Mouse (Mus musculus) lung, embryonic 14.5 days (tissue): Measurements from ENCODE around the gene Akt3. TPM values are rescaled to one million over a fixed set of nuclear protein-coding genes. Genes with fewer than 3 reads are reported as not detected.

ENCODE experiments used
- ATAC-seq: fragments of 200-750 bp; cut with Nextera tagmentation; 2 replicates; pipeline ENCODE4 v1.8.0; 2017; ENCODE audit warnings: mild to moderate bottlenecking, moderate TSS enrichment, moderate library complexity; ENCODE audit not compliant: insufficient read depth
- DNase-seq: peaks from one replicate; pipeline ENCODE4 v3.0.0-alpha.2; 2015
- H3K27ac ChIP-seq: fragments of 300-500 bp; sonication (generic); 2 replicates; pipeline ENCODE4 v1.5.1; 2014; ENCODE audit warnings: low read depth, mild to moderate bottlenecking, moderate library complexity
- H3K27me3 ChIP-seq: fragments of 300-500 bp; sonication (generic); 2 replicates; pipeline ENCODE4 v1.6.1; 2014; ENCODE audit warnings: low read length, control low read depth; ENCODE audit not compliant: insufficient read depth
- H3K36me3 ChIP-seq: fragments of 300-500 bp; sonication (generic); 2 replicates; pipeline ENCODE4 v1.6.1; 2014; ENCODE audit warnings: control low read depth; ENCODE audit not compliant: insufficient read depth
- H3K4me1 ChIP-seq: fragments of 300-500 bp; sonication (generic); 2 replicates; pipeline ENCODE4 v1.6.1; 2014; ENCODE audit warnings: antibody characterized with exemption, control low read depth; ENCODE audit not compliant: insufficient read depth
- H3K4me2 ChIP-seq: fragments of 300-500 bp; sonication (generic); 2 replicates; pipeline ENCODE4 v1.6.1; 2014; ENCODE audit warnings: mild to moderate bottlenecking
- H3K4me3 ChIP-seq: fragments of 300-500 bp; sonication (generic); 2 replicates; pipeline ENCODE4 v1.5.1; 2014; ENCODE audit warnings: low read depth, low read length
- H3K9ac ChIP-seq: fragments of 300-500 bp; sonication (generic); 2 replicates; pipeline ENCODE4 v1.6.1; 2014
- H3K9me3 ChIP-seq: fragments of 300-500 bp; sonication (generic); 2 replicates; pipeline ENCODE4 v1.6.1; 2016; ENCODE audit warnings: low read depth, low read length, control low read depth
- CTCF ChIP-seq: IDR thresholded peaks from 2 replicates; pipeline ENCODE4 v1.5.1; 2016; ENCODE audit warnings: antibody characterized with exemption, low read depth
- WGBS: fragments of 180-500 bp; shearing (Covaris S2); extraction: QIAGEN DNeasy Blood & Tissue Kit; methylation state at CpG from one replicate; pipeline ENCODE4 v1.1.7; 2014; 5-methylcytosine and 5-hydroxymethylcytosine counted together
- polyA plus RNA-seq: library from polyadenylated mRNA; unstranded; fragments of >200 nt; fragmentation: Nextera tagmentation; extraction: Ambion mirVana; gene quantifications from 2 replicates; pipeline ENCODE4 v1.2.1, GENCODE M21; 2014

Gene Akt3
- polyA plus RNA-seq, 1 experiment from 2014 or later, result 6.9 TPM

DNA sequence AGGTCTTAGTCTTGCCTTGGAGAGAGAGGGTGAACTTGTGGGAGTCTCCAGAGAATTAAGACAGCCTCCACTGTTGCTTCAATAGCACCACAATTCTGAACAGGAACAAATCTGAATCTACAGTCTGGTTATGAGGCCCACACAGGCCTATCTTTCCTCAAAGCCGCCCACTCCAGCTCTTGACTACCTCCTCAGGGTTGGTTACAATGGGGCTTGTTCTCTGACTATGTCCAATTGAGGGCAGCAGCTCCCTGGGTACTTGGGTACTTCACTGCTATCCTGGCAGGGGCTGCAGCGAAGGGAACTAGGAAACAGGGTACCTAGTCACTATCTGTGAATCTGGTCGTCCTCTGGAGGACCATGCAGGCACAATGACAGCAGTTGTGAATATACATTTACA is 230.3 kb downstream of the Akt3 start:
- peaks cover 15% of the 10 kb centered on the region for H3K36me3 ChIP-seq
- DNase-seq (no peak), ATAC-seq (no peak)
- H3K27me3 ChIP-seq, result no peaks in the 10 kb centered on the region
- 88% methylated on average over 3 of the region's 3 CpGs for WGBS
- H3K9ac ChIP-seq, result no peak overlapping the region
- no peak overlapping the region for H3K4me2 ChIP-seq
- H3K27ac ChIP-seq, result no peak overlapping the region
- no peaks in the 10 kb centered on the region for H3K4me1 ChIP-seq
- TF ChIP-seq CTCF, result no peak
- no peaks in the 10 kb centered on the region for H3K9me3 ChIP-seq
- no peak overlapping the region for H3K4me3 ChIP-seq

DNA sequence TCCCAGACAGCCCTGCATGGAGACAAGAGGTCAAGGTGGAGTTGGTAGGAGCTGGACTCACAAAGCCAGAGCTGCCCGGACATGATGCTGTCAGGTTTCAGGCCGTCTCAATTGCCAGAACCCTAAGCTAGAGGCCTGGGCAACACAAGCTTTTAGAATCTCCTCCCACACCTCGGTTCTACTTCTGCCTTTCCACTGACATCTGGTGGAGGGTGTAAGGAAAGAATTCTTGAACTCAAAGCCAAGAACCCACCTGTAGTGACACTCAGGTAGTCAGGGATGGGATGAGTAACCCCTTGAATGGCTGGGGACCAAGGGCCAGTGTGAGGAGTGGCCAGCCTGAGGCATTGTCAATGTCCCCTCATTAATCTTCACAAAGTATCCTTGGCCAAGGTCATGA is 235.3 kb downstream of the Akt3 start:
- Histone ChIP-seq H3K9ac (no peak overlapping the region), H3K4me1 (no peaks in the 10 kb centered on the region), H3K9me3 (no peaks in the 10 kb centered on the region), H3K27ac (no peak overlapping the region), H3K27me3 (no peaks in the 10 kb centered on the region), H3K36me3 (peaks cover 23% of the 10 kb centered on the region), H3K4me3 (no peak overlapping the region), H3K4me2 (no peak overlapping the region)
- no peak for TF ChIP-seq CTCF
- no peak for ATAC-seq
- DNase-seq, result no peak
- WGBS, result 61% methylated on average over 3 of the region's 3 CpGs

DNA sequence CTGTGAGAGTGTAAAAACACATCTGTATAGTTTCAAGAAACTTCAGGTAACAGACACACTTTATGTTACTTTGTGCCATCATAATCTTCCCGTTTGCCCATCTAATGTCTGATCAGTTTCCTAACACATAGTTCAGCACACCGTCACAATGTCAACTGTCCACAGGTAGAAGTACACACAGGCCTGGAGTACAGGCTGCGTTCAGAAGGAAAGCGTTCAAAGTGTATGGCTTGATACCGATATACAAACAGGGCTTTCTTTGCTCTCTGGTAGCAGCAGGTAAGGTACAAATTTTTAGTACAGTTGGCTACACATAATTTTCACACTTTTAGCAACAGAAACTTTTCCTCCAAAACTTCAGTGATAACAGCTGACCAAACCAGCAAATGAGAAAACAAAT is 238.3 kb downstream of the Akt3 start:
- DNase-seq (no peak), ATAC-seq (no peak)
- Histone ChIP-seq H3K36me3 (peaks cover 23% of the 10 kb centered on the region), H3K27ac (no peak overlapping the region), H3K4me3 (no peak overlapping the region), H3K9ac (no peak overlapping the region), H3K9me3 (no peaks in the 10 kb centered on the region), H3K4me2 (no peak overlapping the region), H3K27me3 (no peaks in the 10 kb centered on the region), H3K4me1 (peaks cover 5% of the 10 kb centered on the region)
- 89% methylated on average over 5 of the region's 5 CpGs for WGBS
- TF ChIP-seq CTCF, result no peak

DNA sequence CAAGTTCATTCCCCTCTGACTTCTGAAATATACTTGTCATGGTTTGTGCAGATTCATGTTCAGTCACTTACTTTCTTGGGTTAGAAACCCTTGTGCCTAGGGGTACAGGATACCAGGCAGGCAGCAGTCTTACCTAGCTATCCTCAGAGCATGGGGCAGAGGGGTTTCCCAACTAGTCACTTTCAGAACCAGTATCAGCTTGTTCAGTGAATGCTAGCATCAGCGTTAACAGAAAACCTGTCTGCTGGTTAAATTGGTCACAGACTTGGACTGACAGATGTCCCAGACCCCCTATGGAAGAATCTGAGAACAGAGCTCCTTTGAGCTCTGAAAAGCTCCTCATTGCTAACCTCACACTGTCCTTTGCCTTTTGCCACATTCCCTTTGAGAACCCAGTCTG is 239.3 kb downstream of the Akt3 start:
- ATAC-seq, result no peak
- peaks cover 14% of the 10 kb centered on the region for H3K36me3 ChIP-seq
- no peak for TF ChIP-seq CTCF
- H3K4me1 ChIP-seq, result peaks cover 13% of the 10 kb centered on the region
- no peak overlapping the region for H3K27ac ChIP-seq
- no peak overlapping the region for H3K9ac ChIP-seq
- H3K27me3 ChIP-seq, result no peaks in the 10 kb centered on the region
- no peaks in the 10 kb centered on the region for H3K9me3 ChIP-seq
- H3K4me3 ChIP-seq, result no peak overlapping the region
- 89% methylated on average over 1 of the region's 1 CpGs for WGBS
- no peak for DNase-seq
- no peak overlapping the region for H3K4me2 ChIP-seq

DNA sequence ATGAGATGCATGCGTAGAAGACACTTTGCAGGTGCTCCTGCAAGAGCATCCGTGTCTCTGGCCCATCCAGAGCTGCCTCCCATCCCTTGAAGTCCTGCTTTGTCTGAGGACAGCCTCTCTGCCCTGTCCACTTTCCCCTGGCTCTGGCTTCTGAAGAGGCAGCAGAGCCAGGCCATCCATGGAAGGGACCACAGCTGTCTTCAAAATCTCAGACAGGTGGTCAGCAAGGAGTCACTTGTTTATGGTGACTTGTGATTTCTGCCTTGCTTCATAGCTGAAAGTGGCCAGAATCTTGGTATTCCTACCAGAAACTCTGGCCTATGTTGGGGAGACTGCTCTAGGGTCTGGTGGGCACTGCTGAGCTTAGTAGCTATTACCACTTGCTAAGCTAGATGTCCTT is 241.3 kb downstream of the Akt3 start:
- Histone ChIP-seq H3K36me3 (0 out of 2 replicates have a peak, but pooled peaks cover 3% of the 10 kb centered on the region), H3K9ac (no peak overlapping the region), H3K27me3 (no peaks in the 10 kb centered on the region), H3K4me2 (no peak overlapping the region), H3K4me3 (no peak overlapping the region), H3K27ac (no peak overlapping the region), H3K4me1 (peaks cover 13% of the 10 kb centered on the region), H3K9me3 (no peaks in the 10 kb centered on the region)
- WGBS, result 72% methylated on average over 2 of the region's 2 CpGs
- DNase-seq (no peak), ATAC-seq (no peak)
- TF ChIP-seq CTCF, result no peak

DNA sequence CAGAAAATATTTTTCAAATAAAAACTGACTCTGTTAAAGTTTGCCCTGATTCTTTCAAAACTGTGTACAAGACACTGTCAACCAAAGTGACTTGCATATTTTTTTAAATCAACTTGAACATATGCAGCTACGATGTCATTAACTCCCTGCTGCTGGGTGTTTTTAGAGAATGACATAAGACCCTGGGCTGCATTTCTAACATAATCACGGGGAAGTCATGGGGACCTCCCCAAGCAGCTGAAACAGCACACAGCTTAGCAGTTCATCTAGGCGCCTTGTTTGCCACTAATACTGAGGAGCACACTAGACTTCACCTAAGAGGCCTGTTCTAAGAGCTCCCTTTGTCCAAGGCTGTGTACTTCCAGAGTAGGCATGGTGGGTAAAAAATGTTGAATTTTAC is 242.1 kb downstream of the Akt3 start:
- Histone ChIP-seq H3K4me3 (no peak overlapping the region), H3K4me1 (peaks cover 13% of the 10 kb centered on the region), H3K27ac (no peak overlapping the region), H3K27me3 (no peaks in the 10 kb centered on the region), H3K9me3 (no peaks in the 10 kb centered on the region), H3K9ac (no peak overlapping the region), H3K36me3 (0 out of 2 replicates have a peak, but pooled peaks cover 3% of the 10 kb centered on the region), H3K4me2 (no peak overlapping the region)
- no peak for DNase-seq
- 45% methylated on average over 3 of the region's 3 CpGs for WGBS
- no peak for ATAC-seq
- no peak for TF ChIP-seq CTCF

DNA sequence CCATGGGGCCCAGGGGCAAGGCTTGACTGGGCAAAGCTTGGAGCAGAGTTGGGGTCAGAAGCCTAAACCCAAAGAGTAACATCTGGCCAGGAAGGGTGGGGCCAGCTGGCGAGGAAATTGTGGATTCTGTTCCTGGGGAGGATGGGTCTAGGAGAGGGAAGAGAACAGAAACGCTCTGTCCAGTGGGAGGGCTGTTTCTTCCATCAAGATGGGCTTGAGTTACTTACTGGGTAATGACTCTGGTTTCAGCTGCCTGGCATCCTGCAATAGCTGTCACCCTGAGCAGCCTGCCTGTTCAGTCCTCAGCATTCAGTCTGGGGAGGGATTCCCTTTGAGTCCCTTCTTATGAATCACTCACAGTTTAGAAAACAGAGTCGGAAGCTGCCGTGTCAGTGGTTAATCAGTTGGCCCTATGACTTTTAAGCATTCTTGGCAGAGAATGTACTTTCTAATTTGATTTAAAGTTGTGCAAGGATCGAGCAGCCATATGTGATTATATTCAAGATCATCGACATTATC is 243.0 kb downstream of the Akt3 start:
- DNase-seq, result peak; percentile 44

More for the DNA sequence above, 243.0 kb downstream of the Akt3 start:
- peaks cover 13% of the 10 kb centered on the region for H3K4me1 ChIP-seq
- 0 out of 2 replicates have a peak, but pooled peaks cover 3% of the 10 kb centered on the region for H3K36me3 ChIP-seq
- H3K27me3 ChIP-seq, result no peaks in the 10 kb centered on the region
- peak; percentile 67; the same call in 1 of the 2 replicates for ATAC-seq
- no peak overlapping the region for H3K4me3 ChIP-seq
- WGBS, result 46% methylated on average over 6 of the region's 6 CpGs
- no peak overlapping the region for H3K9ac ChIP-seq
- H3K9me3 ChIP-seq, result no peaks in the 10 kb centered on the region
- no peak overlapping the region for H3K4me2 ChIP-seq
- no peak for TF ChIP-seq CTCF
- H3K27ac ChIP-seq, result peak overlapping the region; percentile 75
